Comparison of ENCODE assay signal across 13 mouse cellular contexts in the genomic region with DNA sequence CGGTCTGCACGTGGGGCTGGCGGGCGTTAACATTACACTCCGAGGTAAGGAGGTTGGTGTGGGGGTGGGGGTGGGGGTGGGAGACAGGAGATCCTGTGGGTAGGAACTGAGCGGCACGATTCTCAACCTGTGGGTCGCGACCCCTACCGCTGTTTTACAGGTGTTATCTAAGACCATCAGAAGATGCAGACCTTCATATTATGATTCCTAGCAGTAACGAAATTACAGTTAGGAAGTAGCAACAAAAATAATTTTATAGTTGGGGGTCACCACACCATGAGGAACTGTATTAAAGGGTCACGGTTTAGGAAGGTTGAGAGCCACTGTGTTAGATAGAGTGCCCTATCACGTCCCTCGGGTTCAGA. TPM values are rescaled to one million over a fixed set of nuclear protein-coding genes. Genes with fewer than 3 reads are reported as not detected.
DNase-seq lines count a peak whose midpoint lies in the region; ATAC-seq and TF ChIP-seq lines count a peak whose summit lies in the region.
"Had no signal": no experiment of that assay in that cellular context is flagged by ENCODE, and none has a peak within 500 bp of the region (broad histone marks: within the 10 kb centered on the region; RNA-seq: fewer than 3 reads in every experiment).

No protein-coding gene starts in this region.

- DNase-seq in heart, adult 2 months, result no peak
- DNase-seq in midbrain, embryonic 10.5 days (ENCODE audit: low spot score), result no peak
- DNase-seq in midbrain, embryonic 11.5 days (ENCODE audit: low spot score, missing footprints), result no peak
- DNase-seq in spleen, postnatal 36 days (ENCODE audit: low spot score in 2 of 2), result no peak
- DNase-seq in urinary bladder, postnatal 36 days (ENCODE audit: low spot score in 2 of 2), result no peak
- DNase-seq: embryo, embryonic 11 days; gastrocnemius, postnatal 10 days; kidney, postnatal 25 days; right cerebral cortex, postnatal 14 days had no signal

- no peaks in the 10 kb centered on the region for H3K36me3 ChIP-seq in heart, embryonic 14.5 days (ENCODE audit: control insufficient read depth, insufficient read depth, low read length)
- no peaks in the 10 kb centered on the region for H3K36me3 ChIP-seq in heart, adult 2 months (ENCODE audit: control insufficient read depth, insufficient read depth, low read length)
- H3K36me3 ChIP-seq in midbrain, embryonic 10.5 days, result no peaks in the 10 kb centered on the region
- H3K36me3 ChIP-seq in midbrain, embryonic 11.5 days (ENCODE audit: control insufficient read depth, insufficient read depth, low read length), result no peaks in the 10 kb centered on the region
- H3K36me3 ChIP-seq in limb, embryonic 12.5 days, result no peaks in the 10 kb centered on the region
- no peaks in the 10 kb centered on the region for H3K36me3 ChIP-seq in stomach, embryonic 15.5 days

- ATAC-seq in heart, embryonic 14.5 days (ENCODE audit: insufficient number of reproducible peaks, insufficient read depth, low FRiP score, low read depth), result no peak
- no peak for ATAC-seq in midbrain, embryonic 11.5 days (ENCODE audit: low FRiP score)
- ATAC-seq in limb, embryonic 12.5 days (ENCODE audit: insufficient number of reproducible peaks, insufficient read depth, low FRiP score, low TSS enrichment, low read depth), result no peak
- ATAC-seq in stomach, embryonic 15.5 days (ENCODE audit: insufficient read depth, low FRiP score, low read depth), result no peak

- 0 out of 4 replicates have a peak overlapping the region, but pooled peaks of 1 of the 2 experiments have one; percentile 39 for H3K4me3 ChIP-seq in heart, embryonic 14.5 days (ENCODE audit: control insufficient read depth in 1 of 2, insufficient read depth in 1 of 2, low read depth in 1 of 2, low read length in 2 of 2)
- H3K4me3 ChIP-seq in heart, adult 2 months, result no peak overlapping the region
- peak overlapping the region; percentile 54 for H3K4me3 ChIP-seq in midbrain, embryonic 10.5 days
- H3K4me3 ChIP-seq in midbrain, embryonic 11.5 days (ENCODE audit: low read depth, low read length), result no peak overlapping the region
- no peak overlapping the region for H3K4me3 ChIP-seq in limb, embryonic 12.5 days (replicated peaks)
- H3K4me3 ChIP-seq in stomach, embryonic 15.5 days (replicated peaks), result peak overlapping the region; percentile 30; the same call in 1 of the 2 replicates

- WGBS in heart, embryonic 14.5 days, result 8% methylated on average over 14 of the region's 14 CpGs
- whole genome bisulfite sequencing in heart, adult 2 months, result 11% methylated on average over 14 of the region's 14 CpGs
- 6% methylated on average over 14 of the region's 14 CpGs for WGBS in midbrain, embryonic 10.5 days
- WGBS in midbrain, embryonic 11.5 days, result 4% methylated on average over 14 of the region's 14 CpGs
- WGBS in limb, embryonic 12.5 days, result 4% methylated on average over 14 of the region's 14 CpGs
- 6% methylated on average over 14 of the region's 14 CpGs for WGBS in stomach, embryonic 15.5 days

- peaks cover 11 to 41% of the 10 kb centered on the region in 2 experiments; a peak in 3 of 4 replicates for H3K4me1 ChIP-seq in heart, embryonic 14.5 days (ENCODE audit: control insufficient read depth in 2 of 2, insufficient read depth in 2 of 2, low read length in 2 of 2)
- peaks cover 1% of the 10 kb centered on the region; the same call in 1 of the 2 replicates for H3K4me1 ChIP-seq in heart, adult 2 months (ENCODE audit: control insufficient read depth, insufficient read depth, low read length)
- H3K4me1 ChIP-seq in midbrain, embryonic 10.5 days, result peaks cover 55% of the 10 kb centered on the region
- H3K4me1 ChIP-seq in midbrain, embryonic 11.5 days (ENCODE audit: control insufficient read depth, insufficient read depth, low read length), result peaks cover 21% of the 10 kb centered on the region
- H3K4me1 ChIP-seq in limb, embryonic 12.5 days (replicated peaks), result peaks cover 27% of the 10 kb centered on the region
- peaks cover 32% of the 10 kb centered on the region for H3K4me1 ChIP-seq in stomach, embryonic 15.5 days

- H3K79me2 ChIP-seq in heart, adult 2 months (replicated peaks; ENCODE audit: control insufficient read depth, insufficient read depth, low read length), result no peaks in the 10 kb centered on the region

- H3K4me2 ChIP-seq in heart, embryonic 14.5 days (ENCODE audit: low read length), result peak overlapping the region; percentile 75
- no peak overlapping the region for H3K4me2 ChIP-seq in midbrain, embryonic 11.5 days
- H3K4me2 ChIP-seq in limb, embryonic 12.5 days, result peak overlapping the region; percentile 72
- peak overlapping the region; percentile 66; the same call in 1 of the 2 replicates for H3K4me2 ChIP-seq in stomach, embryonic 15.5 days

- H3K27me3 ChIP-seq in heart, embryonic 14.5 days (ENCODE audit: control insufficient read depth, insufficient read depth, low read length), result peaks cover 95% of the 10 kb centered on the region
- peaks cover 28% of the 10 kb centered on the region for H3K27me3 ChIP-seq in heart, adult 2 months (ENCODE audit: control insufficient read depth, insufficient read depth, low read length)
- peaks cover 100% of the 10 kb centered on the region for H3K27me3 ChIP-seq in midbrain, embryonic 10.5 days (ENCODE audit: low read depth, poor library complexity, severe bottlenecking)
- H3K27me3 ChIP-seq in midbrain, embryonic 11.5 days (ENCODE audit: control insufficient read depth, insufficient read depth, low read length), result peaks cover 71% of the 10 kb centered on the region
- peaks cover 99% of the 10 kb centered on the region for H3K27me3 ChIP-seq in limb, embryonic 12.5 days
- peaks cover 92% of the 10 kb centered on the region for H3K27me3 ChIP-seq in stomach, embryonic 15.5 days (replicated peaks)

- intact Hi-C loops in heart, adult 2 months (cut with DNase I), result no loop called here

- no peak overlapping the region for H3K9ac ChIP-seq in heart, embryonic 14.5 days (ENCODE audit: low read length)
- no peak overlapping the region for H3K9ac ChIP-seq in heart, adult 2 months (ENCODE audit: low read depth, low read length)
- no peak overlapping the region for H3K9ac ChIP-seq in midbrain, embryonic 11.5 days (ENCODE audit: low read length)
- no peak overlapping the region for H3K9ac ChIP-seq in limb, embryonic 12.5 days (replicated peaks)
- no peak overlapping the region for H3K9ac ChIP-seq in stomach, embryonic 15.5 days

- H3K27ac ChIP-seq in heart, embryonic 14.5 days (replicated peaks in 1 of 2; ENCODE audit: control insufficient read depth in 1 of 2, insufficient read depth in 1 of 2, low read depth in 2 of 2, low read length in 2 of 2), result no peak overlapping the region
- H3K27ac ChIP-seq in heart, adult 2 months, result no peak overlapping the region
- H3K27ac ChIP-seq in midbrain, embryonic 10.5 days (replicated peaks), result no peak overlapping the region
- H3K27ac ChIP-seq in midbrain, embryonic 11.5 days (ENCODE audit: low read depth, low read length), result no peak overlapping the region
- no peak overlapping the region for H3K27ac ChIP-seq in limb, embryonic 12.5 days
- no peak overlapping the region for H3K27ac ChIP-seq in stomach, embryonic 15.5 days

- TF ChIP-seq EP300 in heart, adult 2 months (IDR thresholded peaks at IDR 0.05; ENCODE audit: insufficient read depth, low read depth, low read length), result no peak

- TF ChIP-seq CTCF in heart, adult 2 months (IDR thresholded peaks at IDR 0.05), result no peak

- no peaks in the 10 kb centered on the region for H3K9me3 ChIP-seq in heart, embryonic 14.5 days (ENCODE audit: control insufficient read depth, low read length)
- no peaks in the 10 kb centered on the region for H3K9me3 ChIP-seq in midbrain, embryonic 10.5 days (replicated peaks)
- no peaks in the 10 kb centered on the region for H3K9me3 ChIP-seq in midbrain, embryonic 11.5 days (ENCODE audit: control insufficient read depth, low read length)
- H3K9me3 ChIP-seq in limb, embryonic 12.5 days, result no peaks in the 10 kb centered on the region
- no peaks in the 10 kb centered on the region for H3K9me3 ChIP-seq in stomach, embryonic 15.5 days

- no peak for TF ChIP-seq POLR2A in heart, adult 2 months (IDR thresholded peaks at IDR 0.05; ENCODE audit: insufficient read depth, low read depth, low read length)

RNA-seq across cellular contexts. Expression of a gene that starts 1.9 kb away (rescaled TPM):
- not detected in 2 replicates for polyA plus RNA-seq in heart, embryonic 14.5 days (2014; fragmentation: Nextera tagmentation; extraction: Ambion mirVana)
- under 1 TPM; 0.18 to 0.21 TPM for total RNA-seq in heart, adult 2 months (2021)
- 0.18 and 0.23 TPM in 2 replicates for polyA plus RNA-seq in heart, adult 2 months (2012; rRNA removed)
- not detected in 2 replicates for polyA plus RNA-seq in midbrain, embryonic 10.5 days (2016; fragmentation: Nextera tagmentation; extraction: Ambion mirVana)
- not detected in 2 replicates for polyA plus RNA-seq in midbrain, embryonic 11.5 days (2014; fragmentation: Nextera tagmentation; extraction: Ambion mirVana)
- polyA plus RNA-seq in limb, embryonic 12.5 days (2016; fragmentation: Nextera tagmentation; extraction: Ambion mirVana), result not detected in 2 replicates
- 0.59 and 0.87 TPM in 2 replicates for polyA plus RNA-seq in stomach, embryonic 15.5 days (2015; fragmentation: Nextera tagmentation; extraction: Ambion mirVana)
- total RNA-seq: gastrocnemius, postnatal 10 days had no signal
- polyA plus RNA-seq: liver, adult 2 months had no signal

RNA-seq across cellular contexts. Expression of a gene that starts 2.4 kb away (rescaled TPM):
- 0.07 and 0.08 TPM in 2 replicates for polyA plus RNA-seq in heart, embryonic 14.5 days (2014; fragmentation: Nextera tagmentation; extraction: Ambion mirVana)
- total RNA-seq in heart, adult 2 months (2021), result under 1 TPM; 0.57 to 0.61 TPM
- 0.53 and 0.84 TPM in 2 replicates for polyA plus RNA-seq in heart, adult 2 months (2012; rRNA removed)
- polyA plus RNA-seq in midbrain, embryonic 10.5 days (2016; fragmentation: Nextera tagmentation; extraction: Ambion mirVana), result not detected in 2 replicates
- polyA plus RNA-seq in midbrain, embryonic 11.5 days (2014; fragmentation: Nextera tagmentation; extraction: Ambion mirVana), result 0.03 TPM in 1 of 2 replicates, not detected in the other
- not detected in 2 replicates for polyA plus RNA-seq in limb, embryonic 12.5 days (2016; fragmentation: Nextera tagmentation; extraction: Ambion mirVana)
- polyA plus RNA-seq in stomach, embryonic 15.5 days (2015; fragmentation: Nextera tagmentation; extraction: Ambion mirVana), result 0.15 and 0.35 TPM in 2 replicates
- total RNA-seq: liver, adult 2 months had no signal

RNA-seq across cellular contexts. Expression of a gene that starts 12.9 kb away (rescaled TPM):
- polyA plus RNA-seq in heart, embryonic 14.5 days (2014; fragmentation: Nextera tagmentation; extraction: Ambion mirVana), result not detected in 2 replicates
- total RNA-seq in heart, adult 2 months (2021), result under 1 TPM; 0.23 to 0.37 TPM
- polyA plus RNA-seq in heart, adult 2 months (2012; rRNA removed), result 1.1 and 1.5 TPM in 2 replicates
- not detected in 2 replicates for polyA plus RNA-seq in midbrain, embryonic 10.5 days (2016; fragmentation: Nextera tagmentation; extraction: Ambion mirVana)
- polyA plus RNA-seq in midbrain, embryonic 11.5 days (2014; fragmentation: Nextera tagmentation; extraction: Ambion mirVana), result not detected in 2 replicates
- 1.1 and 1.2 TPM in 2 replicates for polyA plus RNA-seq in limb, embryonic 12.5 days (2016; fragmentation: Nextera tagmentation; extraction: Ambion mirVana)
- polyA plus RNA-seq in stomach, embryonic 15.5 days (2015; fragmentation: Nextera tagmentation; extraction: Ambion mirVana), result 3.1 and 6.1 TPM in 2 replicates
- total RNA-seq: liver, adult 2 months had no signal
- polyA plus RNA-seq: liver, adult 2 months had no signal

RNA-seq across cellular contexts. Expression of a gene that starts 14.8 kb away (rescaled TPM):
- 0.04 and 0.05 TPM in 2 replicates for polyA plus RNA-seq in heart, embryonic 14.5 days (2014; fragmentation: Nextera tagmentation; extraction: Ambion mirVana)
- under 1 TPM; 0.10 to 0.34 TPM for total RNA-seq in heart, adult 2 months (2021)
- polyA plus RNA-seq in heart, adult 2 months (2012; rRNA removed), result 0.51 and 0.73 TPM in 2 replicates
- polyA plus RNA-seq in midbrain, embryonic 10.5 days (2016; fragmentation: Nextera tagmentation; extraction: Ambion mirVana), result 0.02 TPM in 2 replicates
- 0.04 TPM in 1 of 2 replicates, not detected in the other for polyA plus RNA-seq in midbrain, embryonic 11.5 days (2014; fragmentation: Nextera tagmentation; extraction: Ambion mirVana)
- 0.13 and 0.22 TPM in 2 replicates for polyA plus RNA-seq in limb, embryonic 12.5 days (2016; fragmentation: Nextera tagmentation; extraction: Ambion mirVana)
- 1.0 and 2.0 TPM in 2 replicates for polyA plus RNA-seq in stomach, embryonic 15.5 days (2015; fragmentation: Nextera tagmentation; extraction: Ambion mirVana)
- total RNA-seq: liver, adult 2 months had no signal
- polyA plus RNA-seq: liver, adult 2 months had no signal

Comparison
In these comparisons a context has a peak if more than half of its experiments do, and no peak if none do; other contexts are left out.
1. H3K4me3 ChIP-seq: peak in midbrain, embryonic 10.5 days (single experiment) and stomach, embryonic 15.5 days (single experiment); none in heart, adult 2 months (single experiment), midbrain, embryonic 11.5 days (single experiment) and limb, embryonic 12.5 days (single experiment).